Comparison of ENCODE assay signal across 8 mouse cellular contexts in the genomic region with DNA sequence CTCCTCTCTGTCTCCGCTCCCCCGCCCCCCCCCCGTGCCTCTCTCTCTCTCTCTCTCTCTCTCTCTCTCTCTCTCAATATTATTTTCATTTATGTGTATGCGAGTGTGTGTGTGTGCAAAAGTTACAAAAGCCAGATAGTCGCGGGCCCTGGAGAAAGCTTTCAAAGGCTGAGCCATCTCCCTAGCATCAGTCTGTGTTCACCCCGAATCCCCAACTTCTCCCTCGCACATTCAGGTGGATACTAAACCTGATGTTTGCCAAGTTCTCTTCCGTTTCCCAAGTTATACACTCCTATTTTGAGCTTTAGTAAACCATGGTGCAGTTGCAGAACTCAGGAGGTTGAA. TPM values are rescaled to one million over a fixed set of nuclear protein-coding genes. Genes with fewer than 3 reads are reported as not detected.
DNase-seq lines count a peak whose midpoint lies in the region; ATAC-seq and TF ChIP-seq lines count a peak whose summit lies in the region.

No protein-coding gene starts in this region.

- ATAC-seq in kidney, postnatal 0 days (replicated peaks; ENCODE audit: low FRiP score, low read depth), result peak; percentile 31; the same call in 1 of the 2 replicates
- no peak for ATAC-seq in embryonic facial prominence, embryonic 12.5 days (ENCODE audit: insufficient number of reproducible peaks, insufficient read depth, low FRiP score, low TSS enrichment)
- peak; percentile 61; the same call in 1 of the 2 replicates for ATAC-seq in intestine, embryonic 14.5 days (replicated peaks; ENCODE audit: low FRiP score, low TSS enrichment, low read depth)

- no peaks in the 10 kb centered on the region for H3K27me3 ChIP-seq in kidney, postnatal 0 days (ENCODE audit: insufficient read depth, low read length)
- no peaks in the 10 kb centered on the region for H3K27me3 ChIP-seq in embryonic facial prominence, embryonic 12.5 days
- no peaks in the 10 kb centered on the region for H3K27me3 ChIP-seq in intestine, embryonic 14.5 days (replicated peaks; ENCODE audit: control insufficient read depth, insufficient read depth, low read length)
- no peaks in the 10 kb centered on the region for H3K27me3 ChIP-seq in myocyte (ENCODE audit: control insufficient read depth, insufficient read depth, insufficient read length)

- no peak overlapping the region for H3ac ChIP-seq in myocyte (ENCODE audit: control insufficient read depth, insufficient read length)

- no peak for TF ChIP-seq POLR2A in myocyte (IDR thresholded peaks at IDR 0.05; ENCODE audit: insufficient read length, low read depth)

- no peak for DNase-seq in kidney, postnatal 0 days (ENCODE audit: low spot score)
- no peak for DNase-seq in kidney, postnatal 25 days
- peak; percentile 53 for DNase-seq in intestine, embryonic 14.5 days (ENCODE audit: low spot score)
- no peak for DNase-seq in gastrocnemius, postnatal 10 days
- DNase-seq in kidney, adult 9 months, result no peak
- no peak for DNase-seq in left cerebral cortex, adult 9 months (ENCODE audit: low spot score in 2 of 2)

- no peak for TF ChIP-seq CTCF in kidney, postnatal 0 days (IDR thresholded peaks at IDR 0.05; ENCODE audit: low read depth)

- peak overlapping the region; percentile 28; the same call in 1 of the 2 replicates for H3K9ac ChIP-seq in kidney, postnatal 0 days (ENCODE audit: low read depth, low read length)
- H3K9ac ChIP-seq in embryonic facial prominence, embryonic 12.5 days, result peak overlapping the region; percentile 46
- H3K9ac ChIP-seq in intestine, embryonic 14.5 days (ENCODE audit: low read length), result peak overlapping the region; percentile 48

- H3K36me3 ChIP-seq in kidney, postnatal 0 days (ENCODE audit: insufficient read depth, low read length), result no peaks in the 10 kb centered on the region
- no peaks in the 10 kb centered on the region for H3K36me3 ChIP-seq in embryonic facial prominence, embryonic 12.5 days
- H3K36me3 ChIP-seq in intestine, embryonic 14.5 days (ENCODE audit: control insufficient read depth, insufficient read depth, low read length), result no peaks in the 10 kb centered on the region
- H3K36me3 ChIP-seq in myocyte (ENCODE audit: control insufficient read depth, insufficient read depth), result no peaks in the 10 kb centered on the region

- peak overlapping the region; percentile 60 for H3K4me2 ChIP-seq in kidney, postnatal 0 days (ENCODE audit: low read length)
- H3K4me2 ChIP-seq in embryonic facial prominence, embryonic 12.5 days (replicated peaks), result peak overlapping the region; percentile 62
- peak overlapping the region; percentile 71 for H3K4me2 ChIP-seq in intestine, embryonic 14.5 days (ENCODE audit: low read length)
- peak overlapping the region; percentile 79 for H3K4me2 ChIP-seq in myocyte (ENCODE audit: low read depth)

- 17% methylated on average over 8 of the region's 9 CpGs for WGBS in kidney, postnatal 0 days
- 27% methylated on average over 7 of the region's 9 CpGs for WGBS in embryonic facial prominence, embryonic 12.5 days
- WGBS in intestine, embryonic 14.5 days, result 10% methylated on average over 8 of the region's 9 CpGs

- no peaks in the 10 kb centered on the region for H3K9me3 ChIP-seq in kidney, postnatal 0 days (replicated peaks; ENCODE audit: low read length)
- H3K9me3 ChIP-seq in embryonic facial prominence, embryonic 12.5 days, result no peaks in the 10 kb centered on the region
- no peaks in the 10 kb centered on the region for H3K9me3 ChIP-seq in intestine, embryonic 14.5 days (ENCODE audit: control insufficient read depth, low read length)

- no peak overlapping the region for H3K27ac ChIP-seq in kidney, postnatal 0 days
- H3K27ac ChIP-seq in embryonic facial prominence, embryonic 12.5 days, result no peak overlapping the region
- H3K27ac ChIP-seq in intestine, embryonic 14.5 days (ENCODE audit: low read depth), result no peak overlapping the region

- peak overlapping the region; percentile 40 for H3K4me3 ChIP-seq in kidney, postnatal 0 days (replicated peaks; ENCODE audit: low read depth, low read length)
- H3K4me3 ChIP-seq in embryonic facial prominence, embryonic 12.5 days, result peak overlapping the region; percentile 42
- peak overlapping the region; percentile 38 for H3K4me3 ChIP-seq in intestine, embryonic 14.5 days (ENCODE audit: low read depth, low read length)
- H3K4me3 ChIP-seq in myocyte, result peak overlapping the region; percentile 16

- H3K4me1 ChIP-seq in kidney, postnatal 0 days (replicated peaks; ENCODE audit: insufficient read depth, low read length), result no peaks in the 10 kb centered on the region
- H3K4me1 ChIP-seq in embryonic facial prominence, embryonic 12.5 days, result no peaks in the 10 kb centered on the region
- H3K4me1 ChIP-seq in intestine, embryonic 14.5 days (replicated peaks; ENCODE audit: control insufficient read depth, insufficient read depth, low read length), result no peaks in the 10 kb centered on the region

- H3K79me2 ChIP-seq in myocyte (ENCODE audit: control insufficient read depth, insufficient read depth), result no peaks in the 10 kb centered on the region

TF ChIP-seq in myocyte, 11 proteins besides CTCF, POLR2A, EP300 and RAD21:
- TF ChIP-seq USF1 (IDR thresholded peaks at IDR 0.05; ENCODE audit: low read depth) (no peak), E2F4 (IDR thresholded peaks at IDR 0.05; ENCODE audit: insufficient read depth) (no peak), MYOG (IDR thresholded peaks at IDR 0.05; ENCODE audit: control insufficient read depth in 1 of 3, insufficient read depth in 1 of 3, insufficient read length in 2 of 3, low read depth in 2 of 3) (no peak), SRF (IDR thresholded peaks at IDR 0.05; ENCODE audit: control insufficient read depth, insufficient read length, low read depth) (no peak), MAX (IDR thresholded peaks at IDR 0.05; ENCODE audit: low read depth) (no peak), TCF3 (IDR thresholded peaks at IDR 0.05; ENCODE audit: insufficient read length, low read depth) (no peak), CEBPB (IDR thresholded peaks at IDR 0.05; ENCODE audit: insufficient read depth, poor library complexity, severe bottlenecking) (no peak), TCF12 (IDR thresholded peaks at IDR 0.05; ENCODE audit: insufficient read depth, poor library complexity, severe bottlenecking) (no peak), REST (IDR thresholded peaks at IDR 0.05; ENCODE audit: insufficient read depth, insufficient read length) (no peak), MYOD1 (IDR thresholded peaks at IDR 0.05; ENCODE audit: control insufficient read depth in 1 of 3, insufficient read length in 2 of 3, low read depth in 2 of 3) (no peak), POLR2AphosphoS2 (IDR thresholded peaks at IDR 0.05; ENCODE audit: insufficient read length, low read depth) (no peak)

RNA-seq across cellular contexts. Expression of a gene that starts 0.3 kb away (rescaled TPM):
- 0.24 and 0.32 TPM in 2 replicates for polyA plus RNA-seq in kidney, postnatal 0 days (2015; fragmentation: Nextera tagmentation; extraction: Ambion mirVana)
- polyA plus RNA-seq in embryonic facial prominence, embryonic 12.5 days (2016; fragmentation: Nextera tagmentation; extraction: Ambion mirVana), result 0.19 and 0.54 TPM in 2 replicates
- polyA plus RNA-seq in intestine, embryonic 14.5 days (2014; fragmentation: Nextera tagmentation; extraction: Ambion mirVana), result 0.39 and 0.85 TPM in 2 replicates
- polyA plus RNA-seq in myocyte (2012; fragmentation: generic; extraction: Trizol), result 0.01 TPM
- total RNA-seq in gastrocnemius, postnatal 10 days (2021), result under 1 TPM; 0.27 to 0.28 TPM

RNA-seq across cellular contexts. Expression of a gene that starts 15.6 kb away (rescaled TPM):
- 85.1 and 88.0 TPM in 2 replicates for polyA plus RNA-seq in kidney, postnatal 0 days (2015; fragmentation: Nextera tagmentation; extraction: Ambion mirVana)
- polyA plus RNA-seq in embryonic facial prominence, embryonic 12.5 days (2016; fragmentation: Nextera tagmentation; extraction: Ambion mirVana), result 93.0 and 100 TPM in 2 replicates
- polyA plus RNA-seq in intestine, embryonic 14.5 days (2014; fragmentation: Nextera tagmentation; extraction: Ambion mirVana), result 74.2 and 81.2 TPM in 2 replicates
- 26.6 TPM for polyA plus RNA-seq in myocyte (2012; fragmentation: generic; extraction: Trizol)
- total RNA-seq in gastrocnemius, postnatal 10 days (2021), result 10 to 100 TPM; 53.8 to 54.1 TPM
